Mouse (Mus musculus) limb, embryonic 11.5 days (tissue): ENCODE results near the gene Pabpc6. TPM values are rescaled to one million over a fixed set of nuclear protein-coding genes. Genes with fewer than 3 reads are reported as not detected.

Experiments used
- ATAC-seq: fragments of 200-750 bp; cut with Nextera tagmentation; 2 replicates; pipeline ENCODE4 v1.8.0; 2017; ENCODE audit warnings: low read depth; ENCODE audit not compliant: insufficient number of reproducible peaks, low FRiP score, low TSS enrichment
- DNase-seq: peaks from one replicate; pipeline ENCODE4 v3.0.0-alpha.2; 2015; ENCODE audit warnings: low spot score
- H3K27ac ChIP-seq: fragments of 300-500 bp; sonication (generic); replicated peaks from 2 replicates; pipeline ENCODE4 v1.5.1; 2014; ENCODE audit warnings: low read depth, mild to moderate bottlenecking, low read length
- H3K27me3 ChIP-seq: fragments of 300-500 bp; sonication (generic); 2 replicates; pipeline ENCODE4 v1.6.1; 2014; ENCODE audit warnings: mild to moderate bottlenecking, low read length, mixed read lengths; ENCODE audit not compliant: control insufficient read depth, insufficient read depth
- H3K36me3 ChIP-seq: fragments of 300-500 bp; sonication (generic); 2 replicates; pipeline ENCODE4 v1.6.1; 2014; ENCODE audit warnings: mild to moderate bottlenecking, low read length, moderate library complexity, mixed read lengths; ENCODE audit not compliant: control insufficient read depth, insufficient read depth
- H3K4me1 ChIP-seq: fragments of 300-500 bp; sonication (generic); 2 replicates; pipeline ENCODE4 v1.6.1; 2014; ENCODE audit warnings: low read length, mixed read lengths; ENCODE audit not compliant: control insufficient read depth, insufficient read depth
- H3K4me2 ChIP-seq: fragments of 300-500 bp; sonication (generic); 2 replicates; pipeline ENCODE4 v1.6.1; 2014; ENCODE audit warnings: low read depth, mild to moderate bottlenecking, moderate library complexity; ENCODE audit not compliant: severe bottlenecking
- H3K4me3 ChIP-seq: fragments of 300-500 bp; sonication (generic); 2 replicates; pipeline ENCODE4 v1.5.1; 2014; ENCODE audit warnings: low read depth, low read length
- H3K9ac ChIP-seq: fragments of 300-500 bp; sonication (generic); 2 replicates; pipeline ENCODE4 v1.6.1; 2014; ENCODE audit warnings: mild to moderate bottlenecking, low read length
- H3K9me3 ChIP-seq: fragments of 300-500 bp; sonication (generic); 2 replicates; pipeline ENCODE4 v1.6.1; 2016; ENCODE audit warnings: low read length; ENCODE audit not compliant: control insufficient read depth
- WGBS: fragments of 180-500 bp; shearing (Covaris S2); extraction: QIAGEN DNeasy Blood & Tissue Kit; methylation state at CpG from one replicate; pipeline ENCODE4 v1.1.7; 2014; 5-methylcytosine and 5-hydroxymethylcytosine counted together
- polyA plus RNA-seq: library from polyadenylated mRNA; unstranded; fragments of >200 nt; fragmentation: Nextera tagmentation; extraction: Ambion mirVana; gene quantifications from 2 replicates; pipeline ENCODE4 v1.2.1, GENCODE M21; 2014

Pabpc6 gene
- polyA plus RNA-seq, 1 experiment from 2014 or later, result not detected

- no peaks in the 10 kb centered on the region for H3K4me1 ChIP-seq
- H3K27me3 ChIP-seq, result no peaks in the 10 kb centered on the region
- no peak overlapping the region for H3K9ac ChIP-seq
- no peak overlapping the region for H3K4me3 ChIP-seq
- no peak for ATAC-seq
- H3K9me3 ChIP-seq, result no peaks in the 10 kb centered on the region
- H3K4me2 ChIP-seq, result no peak overlapping the region
- WGBS, result 79% methylated on average over 6 of the region's 6 CpGs
- DNase-seq, result no peak
- no peaks in the 10 kb centered on the region for H3K36me3 ChIP-seq
- H3K27ac ChIP-seq, result no peak overlapping the region
These were observed 5.8 kb upstream of the Pabpc6 start for GRCm38 (mm10) chr17:9675175-9675789.

GRCm38 (mm10) chr17:9667955-9668354 lies 1.6 kb downstream of the Pabpc6 start:
- WGBS, result 92% methylated on average over 9 of the region's 9 CpGs

GRCm38 (mm10) chr17:9658651-9659050 lies 10.9 kb downstream of the Pabpc6 start:
- no peak for DNase-seq
- ATAC-seq, result no peak
- H3K4me3 ChIP-seq, result no peak overlapping the region

More at GRCm38 (mm10) chr17:9667955-9668354, 1.6 kb downstream of the Pabpc6 start:
- Histone ChIP-seq H3K9ac (no peak overlapping the region), H3K4me2 (no peak overlapping the region), H3K27ac (no peak overlapping the region), H3K4me1 (no peaks in the 10 kb centered on the region), H3K9me3 (no peaks in the 10 kb centered on the region), H3K27me3 (no peaks in the 10 kb centered on the region), H3K36me3 (no peaks in the 10 kb centered on the region), H3K4me3 (no peak overlapping the region)
- ATAC-seq (no peak), DNase-seq (no peak)

GRCm38 (mm10) chr17:9654155-9654554 lies 15.4 kb downstream of the Pabpc6 start:
- Histone ChIP-seq H3K27me3 (no peaks in the 10 kb centered on the region), H3K9me3 (no peaks in the 10 kb centered on the region), H3K4me3 (no peak overlapping the region), H3K9ac (no peak overlapping the region), H3K4me1 (no peaks in the 10 kb centered on the region), H3K4me2 (no peak overlapping the region), H3K27ac (no peak overlapping the region), H3K36me3 (no peaks in the 10 kb centered on the region)
- DNase-seq (no peak), ATAC-seq (no peak)
- WGBS, result 76% methylated on average over 3 of the region's 3 CpGs

More at GRCm38 (mm10) chr17:9658651-9659050, 10.9 kb downstream of the Pabpc6 start:
- WGBS, result 90% methylated on average over 5 of the region's 5 CpGs
- Histone ChIP-seq H3K36me3 (no peaks in the 10 kb centered on the region), H3K9ac (no peak overlapping the region), H3K27me3 (no peaks in the 10 kb centered on the region), H3K9me3 (no peaks in the 10 kb centered on the region), H3K4me1 (no peaks in the 10 kb centered on the region), H3K27ac (no peak overlapping the region), H3K4me2 (no peak overlapping the region)

GRCm38 (mm10) chr17:9647644-9648043 lies 21.9 kb downstream of the Pabpc6 start:
- H3K9ac ChIP-seq, result no peak overlapping the region
- no peaks in the 10 kb centered on the region for H3K36me3 ChIP-seq
- H3K4me1 ChIP-seq, result no peaks in the 10 kb centered on the region
- 86% methylated on average over 4 of the region's 4 CpGs for WGBS
- no peak overlapping the region for H3K4me3 ChIP-seq
- H3K9me3 ChIP-seq, result no peaks in the 10 kb centered on the region
- H3K4me2 ChIP-seq, result no peak overlapping the region
- no peaks in the 10 kb centered on the region for H3K27me3 ChIP-seq
- DNase-seq (no peak), ATAC-seq (no peak)
- no peak overlapping the region for H3K27ac ChIP-seq

- Histone ChIP-seq H3K36me3 (no peaks in the 10 kb centered on the region), H3K9ac (no peak overlapping the region), H3K9me3 (no peaks in the 10 kb centered on the region), H3K4me3 (no peak overlapping the region), H3K27me3 (no peaks in the 10 kb centered on the region), H3K4me2 (no peak overlapping the region), H3K27ac (no peak overlapping the region), H3K4me1 (no peaks in the 10 kb centered on the region)
- DNase-seq, result no peak
- no peak for ATAC-seq
- WGBS, result 87% methylated on average over 7 of the region's 7 CpGs
These were observed 25.8 kb downstream of the Pabpc6 start for GRCm38 (mm10) chr17:9643657-9644180.

- WGBS, result 91% methylated on average over 4 of the region's 4 CpGs
- DNase-seq (no peak), ATAC-seq (no peak)
- no peak overlapping the region for H3K9ac ChIP-seq
- no peaks in the 10 kb centered on the region for H3K4me1 ChIP-seq
- H3K9me3 ChIP-seq, result no peaks in the 10 kb centered on the region
- H3K27ac ChIP-seq, result no peak overlapping the region
- H3K27me3 ChIP-seq, result no peaks in the 10 kb centered on the region
- H3K4me2 ChIP-seq, result no peak overlapping the region
- H3K36me3 ChIP-seq, result no peaks in the 10 kb centered on the region
- no peak overlapping the region for H3K4me3 ChIP-seq
These were observed 32.5 kb downstream of the Pabpc6 start for GRCm38 (mm10) chr17:9637011-9637410.

GRCm38 (mm10) chr17:9632579-9633252 lies 36.8 kb downstream of the Pabpc6 start:
- Histone ChIP-seq H3K27ac (no peak overlapping the region), H3K36me3 (no peaks in the 10 kb centered on the region), H3K4me1 (no peaks in the 10 kb centered on the region), H3K9me3 (no peaks in the 10 kb centered on the region), H3K4me3 (no peak overlapping the region), H3K27me3 (no peaks in the 10 kb centered on the region), H3K9ac (no peak overlapping the region), H3K4me2 (no peak overlapping the region)
- ATAC-seq (no peak), DNase-seq (no peak)
- WGBS, result 79% methylated on average over 16 of the region's 16 CpGs
